Mouse (Mus musculus) MEL (cell line): ENCODE measurements around the gene Sgpp1.

Experiments
- CTCF ChIP-seq, 3 experiments: IDR thresholded peaks in 2 of 3; conservative IDR thresholded peaks in 1 of 3; 2 replicates each; pipeline ENCODE4 v1.5.1; 2011 to 2012; ENCODE audit warnings: low read length in 3 of 3, low read depth in 2 of 3, mild to moderate bottlenecking in 2 of 3, improper control_type of control experiment in 1 of 3, inconsistent platforms in 1 of 3, mixed read lengths in 1 of 3, moderate library complexity in 1 of 3; ENCODE audit not compliant: control insufficient read depth in 1 of 3, insufficient read depth in 1 of 3, poor library complexity in 1 of 3, severe bottlenecking in 1 of 3
- EP300 ChIP-seq, 2 experiments: IDR thresholded peaks; 2 replicates each; pipeline ENCODE4 v1.6.1; 2011; ENCODE audit warnings: improper control_type of control experiment in 2 of 2, low read length in 2 of 2, low read depth in 1 of 2, mild to moderate bottlenecking in 1 of 2
- MAX ChIP-seq: IDR thresholded peaks from 2 replicates; pipeline ENCODE4 v1.6.1; 2011; ENCODE audit warnings: low read length, improper control_type of control experiment
- MEF2A ChIP-seq: IDR thresholded peaks from 2 replicates; pipeline ENCODE4 v1.6.1; 2014; ENCODE audit warnings: low read depth, mild to moderate bottlenecking, inconsistent platforms, low read length, improper control_type of control experiment; ENCODE audit not compliant: poor library complexity, insufficient replicate concordance, severe bottlenecking; ENCODE audit errors: extremely low read depth
- MYB ChIP-seq: IDR thresholded peaks from 2 replicates; pipeline ENCODE4 v1.6.1; 2011; ENCODE audit warnings: mild to moderate bottlenecking, low read depth, low read length, improper control_type of control experiment
- POLR2A ChIP-seq, 2 experiments: IDR thresholded peaks; 2 replicates each; pipeline ENCODE4 v1.6.1; 2011 to 2012; ENCODE audit warnings: low read length in 2 of 2, mild to moderate bottlenecking in 2 of 2, control low read depth in 1 of 2, improper control_type of control experiment in 1 of 2, low read depth in 1 of 2, moderate library complexity in 1 of 2; ENCODE audit not compliant: control insufficient read depth in 1 of 2, insufficient read depth in 1 of 2, poor library complexity in 1 of 2
- TAL1 ChIP-seq: IDR thresholded peaks from 2 replicates; pipeline ENCODE4 v1.6.1; 2012; ENCODE audit warnings: mild to moderate bottlenecking, inconsistent platforms, low read length, moderate library complexity, mixed read lengths
- USF1 ChIP-seq: IDR thresholded peaks from 2 replicates; pipeline ENCODE4 v1.6.1; 2014; ENCODE audit warnings: low read depth, mild to moderate bottlenecking, inconsistent platforms, low read length, improper control_type of control experiment, moderate library complexity
- USF2 ChIP-seq, 2 experiments: IDR thresholded peaks; 2 replicates each; pipeline ENCODE4 v1.6.1; 2011 to 2012; ENCODE audit warnings: improper control_type of control experiment in 2 of 2, low read length in 2 of 2, borderline replicate concordance in 1 of 2, inconsistent platforms in 1 of 2, low read depth in 1 of 2, mild to moderate bottlenecking in 1 of 2; ENCODE audit not compliant: insufficient read depth in 1 of 2
- ZNF384 ChIP-seq: IDR thresholded peaks from 2 replicates; pipeline ENCODE4 v1.6.1; 2012; ENCODE audit warnings: low read depth, mild to moderate bottlenecking, inconsistent platforms, low read length, improper control_type of control experiment

GRCm38 (mm10) chr12:75730458-75730857 lies 5.1 kb downstream of the Sgpp1 start:
- no peak for TF ChIP-seq CTCF (IDR thresholded peaks at IDR 0.05 in 2 of 3, conservative IDR thresholded peaks at IDR 0.05 in 1 of 3; ENCODE audit: control insufficient read depth in 1 of 3, insufficient read depth in 1 of 3, low read depth in 2 of 3, low read length in 3 of 3, poor library complexity in 1 of 3, severe bottlenecking in 1 of 3)
- no peak for TF ChIP-seq EP300 (IDR thresholded peaks at IDR 0.05; ENCODE audit: low read depth in 1 of 2, low read length in 2 of 2)
- TF ChIP-seq MEF2A: no peak
- no peak for TF ChIP-seq POLR2A (IDR thresholded peaks at IDR 0.05; ENCODE audit: control insufficient read depth in 1 of 2, insufficient read depth in 1 of 2, low read depth in 1 of 2, low read length in 2 of 2, poor library complexity in 1 of 2)
- no peak for TF ChIP-seq MYB
- no peak for TF ChIP-seq ZNF384
- no peak for TF ChIP-seq USF1
- TF ChIP-seq MAX: no peak
- TF ChIP-seq USF2 (IDR thresholded peaks at IDR 0.05; ENCODE audit: borderline replicate concordance in 1 of 2, insufficient read depth in 1 of 2, low read depth in 1 of 2, low read length in 2 of 2): no peak
- no peak for TF ChIP-seq TAL1
